Mouse (Mus musculus) thymus, adult 18-20 months (tissue): ENCODE results near the gene R3hcc1l.

Experiments
- DNase-seq, 2 experiments: peaks; one replicate each; pipeline ENCODE4 v3.0.0; 2022; ENCODE audit warnings: mixed read lengths in 2 of 2

Gene R3hcc1l

GRCm38 (mm10) chr19:42602041-42602440, 83.5 kb downstream of the R3hcc1l start:
- no peak for DNase-seq

- DNase-seq = no peak
Observed at GRCm38 (mm10) chr19:42602576-42602975, 84.0 kb downstream of the R3hcc1l start.

- DNase-seq = no peak
Observed at GRCm38 (mm10) chr19:42608082-42608481, 89.5 kb downstream of the R3hcc1l start.

- no peak for DNase-seq
Observed at GRCm38 (mm10) chr19:42609716-42610115, 91.2 kb downstream of the R3hcc1l start.

- no peak for DNase-seq
Observed at GRCm38 (mm10) chr19:42611746-42612145, 93.2 kb downstream of the R3hcc1l start.

GRCm38 (mm10) chr19:42612654-42613053, 94.1 kb downstream of the R3hcc1l start, which contains the start of gene Loxl4:
Loxl4 (minus strand) TSS chr19:42612813.
- no peak for DNase-seq

GRCm38 (mm10) chr19:42613116-42613515, 94.6 kb downstream of the R3hcc1l start:
- no peak for DNase-seq

- no peak for DNase-seq
Observed at GRCm38 (mm10) chr19:42613647-42614225, 95.2 kb downstream of the R3hcc1l start.

- no peak for DNase-seq
Observed at GRCm38 (mm10) chr19:42628068-42628467, 109.5 kb downstream of the R3hcc1l start.

GRCm38 (mm10) chr19:42631541-42631961, 113.0 kb downstream of the R3hcc1l start:
- no peak for DNase-seq

- no peak for DNase-seq
Observed at GRCm38 (mm10) chr19:42632301-42632700, 113.7 kb downstream of the R3hcc1l start.

GRCm38 (mm10) chr19:42633650-42634049, 115.1 kb downstream of the R3hcc1l start:
- no peak for DNase-seq

GRCm38 (mm10) chr19:42636631-42637030, 118.1 kb downstream of the R3hcc1l start:
- DNase-seq = no peak

- no peak for DNase-seq
Observed at GRCm38 (mm10) chr19:42638604-42639481, 120.3 kb downstream of the R3hcc1l start.

GRCm38 (mm10) chr19:42639544-42639943, 121.0 kb downstream of the R3hcc1l start:
- DNase-seq = no peak

- DNase-seq = no peak
Observed at GRCm38 (mm10) chr19:42640211-42640610, 121.7 kb downstream of the R3hcc1l start.
